Mouse (Mus musculus) heart, embryonic 10.5 days (tissue): ENCODE measurements around the gene Sarnp. TPM values are rescaled to one million over a fixed set of nuclear protein-coding genes. Genes with fewer than 3 reads are reported as not detected.

Experiments used
- DNase-seq: peaks from one replicate; pipeline ENCODE4 v3.0.0-alpha.2; 2017; ENCODE audit warnings: low spot score
- H3K27ac ChIP-seq: fragments of 300-500 bp; sonication (generic); 2 replicates; pipeline ENCODE4 v1.5.1; 2016; ENCODE audit warnings: mild to moderate bottlenecking
- H3K27me3 ChIP-seq: fragments of 300-500 bp; sonication (generic); 2 replicates; pipeline ENCODE4 v1.6.1; 2016; ENCODE audit warnings: mild to moderate bottlenecking; ENCODE audit not compliant: poor library complexity, insufficient read depth, severe bottlenecking
- H3K36me3 ChIP-seq: fragments of 300-500 bp; sonication (generic); 2 replicates; pipeline ENCODE4 v1.6.1; 2016; ENCODE audit warnings: mild to moderate bottlenecking, moderate library complexity
- H3K4me1 ChIP-seq: fragments of 300-500 bp; sonication (generic); 2 replicates; pipeline ENCODE4 v1.6.1; 2016; ENCODE audit warnings: mild to moderate bottlenecking
- H3K4me3 ChIP-seq: fragments of 300-500 bp; sonication (generic); 2 replicates; pipeline ENCODE4 v1.5.1; 2016; ENCODE audit warnings: mild to moderate bottlenecking, moderate library complexity
- H3K9me3 ChIP-seq: fragments of 300-500 bp; sonication (generic); 2 replicates; pipeline ENCODE4 v1.6.1; 2016; ENCODE audit warnings: mild to moderate bottlenecking, moderate library complexity
- WGBS: fragments of 180-500 bp; shearing (Covaris S2); methylation state at CpG from one replicate; pipeline ENCODE4 v1.1.7; 2016; 5-methylcytosine and 5-hydroxymethylcytosine counted together
- polyA plus RNA-seq: library from polyadenylated mRNA; unstranded; fragments of >200 nt; fragmentation: Nextera tagmentation; extraction: Ambion mirVana; gene quantifications from 2 replicates; pipeline ENCODE4 v1.2.1, GENCODE M21; 2016

The Sarnp gene
- polyA plus RNA-seq, 1 experiment from 2014 or later: 225 TPM

DNA sequence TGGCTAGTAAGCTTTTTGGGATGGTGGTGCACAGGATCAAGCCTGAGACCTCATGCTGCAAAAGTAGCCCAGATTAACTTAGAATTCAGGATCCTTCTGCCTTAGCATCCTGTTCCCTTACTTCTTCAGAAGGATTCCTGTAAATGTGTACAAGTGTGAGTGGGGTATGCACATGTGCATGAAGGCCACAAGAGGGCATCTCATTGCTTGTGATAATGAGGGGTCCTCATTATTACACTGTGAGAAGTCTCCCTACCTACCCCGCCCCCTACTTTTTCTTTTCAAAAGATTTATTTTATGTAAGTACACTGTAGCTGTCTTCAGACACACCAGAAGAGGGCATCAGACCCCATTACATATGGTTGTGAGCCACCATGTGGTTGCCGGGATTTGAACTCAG, 98.4 kb downstream of the Sarnp start:
- Histone ChIP-seq H3K27me3 (no peaks in the 10 kb centered on the region), H3K4me3 (no peak overlapping the region), H3K4me1 (peaks cover 34% of the 10 kb centered on the region), H3K9me3 (no peaks in the 10 kb centered on the region), H3K27ac (no peak overlapping the region), H3K36me3 (peaks cover 67% of the 10 kb centered on the region)
- DNase-seq: no peak
- 92% methylated on average over 2 of the region's 2 CpGs for WGBS

DNA sequence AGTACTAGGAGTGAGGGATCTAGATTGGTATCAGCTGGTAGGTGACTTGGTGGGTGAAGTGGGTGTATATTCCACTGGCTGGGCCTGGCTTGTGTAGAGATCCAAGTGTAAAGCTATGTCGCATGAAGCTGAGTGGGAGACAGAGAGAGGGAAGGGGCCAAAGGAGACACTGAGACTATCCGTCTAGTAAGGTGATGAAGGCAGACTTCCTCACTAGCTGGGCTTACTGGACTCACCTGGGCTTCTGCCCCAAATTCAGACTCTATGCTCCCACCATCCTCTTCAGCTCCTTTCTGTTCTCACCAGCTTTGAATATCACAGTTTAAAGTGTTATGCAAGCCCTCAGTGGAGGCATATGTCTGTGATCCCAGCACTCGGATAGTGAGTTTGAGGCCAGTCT, 99.5 kb downstream of the Sarnp start:
- Histone ChIP-seq H3K4me3 (no peak overlapping the region), H3K36me3 (peaks cover 60% of the 10 kb centered on the region), H3K9me3 (no peaks in the 10 kb centered on the region), H3K4me1 (peaks cover 33% of the 10 kb centered on the region), H3K27ac (no peak overlapping the region), H3K27me3 (no peaks in the 10 kb centered on the region)
- no peak for DNase-seq
- 85% methylated on average over 3 of the region's 3 CpGs for WGBS

DNA sequence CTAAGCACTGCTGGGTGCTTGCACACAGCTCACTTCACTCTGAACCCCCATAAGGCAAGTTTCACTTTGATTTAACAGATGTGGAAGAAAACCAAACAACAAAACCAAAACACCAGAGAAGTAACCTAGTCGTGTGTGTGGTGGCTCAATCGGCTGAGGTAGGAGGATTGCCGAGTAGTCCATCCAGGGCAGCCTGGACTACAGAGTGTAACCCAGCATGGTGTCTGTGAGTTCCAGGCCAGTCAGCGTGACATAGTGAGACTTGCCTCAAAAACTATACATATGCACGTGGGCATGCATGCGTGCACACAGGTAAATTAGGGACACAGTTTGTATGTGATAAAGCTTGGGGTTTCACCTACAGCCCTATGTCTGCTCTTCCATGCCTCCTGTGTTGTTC, 100.3 kb downstream of the Sarnp start:
- peaks cover 37% of the 10 kb centered on the region for H3K4me1 ChIP-seq
- no peaks in the 10 kb centered on the region for H3K9me3 ChIP-seq
- H3K36me3 ChIP-seq: peaks cover 53% of the 10 kb centered on the region
- no peaks in the 10 kb centered on the region for H3K27me3 ChIP-seq
- WGBS: 89% methylated on average over 6 of the region's 6 CpGs
- DNase-seq: no peak
- no peak overlapping the region for H3K27ac ChIP-seq
- no peak overlapping the region for H3K4me3 ChIP-seq

DNA sequence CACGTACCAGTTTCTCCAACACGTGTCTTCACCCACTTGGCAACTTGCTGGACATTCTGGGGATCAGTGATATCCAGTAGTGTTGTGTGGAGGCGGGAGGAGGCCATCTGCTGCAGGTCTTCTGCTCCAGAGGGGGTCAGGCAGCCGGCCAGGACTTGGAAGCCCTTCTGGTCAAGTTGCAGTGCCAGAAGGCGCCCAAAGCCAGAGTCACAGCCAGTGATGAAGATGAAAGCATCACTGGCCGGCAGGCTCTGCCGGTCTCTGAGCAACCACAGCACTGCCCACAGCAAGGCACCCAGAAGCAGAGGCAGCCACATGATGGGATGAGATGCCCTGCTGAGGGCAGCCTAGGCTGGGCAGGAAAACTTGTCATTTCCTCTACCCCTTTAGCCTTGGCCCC, 101.1 kb downstream of the Sarnp start:
- H3K9me3 ChIP-seq: no peaks in the 10 kb centered on the region
- H3K4me1 ChIP-seq: peaks cover 36% of the 10 kb centered on the region
- H3K27me3 ChIP-seq: no peaks in the 10 kb centered on the region
- no peak for DNase-seq
- no peak overlapping the region for H3K4me3 ChIP-seq
- H3K36me3 ChIP-seq: peaks cover 44% of the 10 kb centered on the region
- H3K27ac ChIP-seq: no peak overlapping the region
- WGBS: 79% methylated on average over 7 of the region's 7 CpGs

DNA sequence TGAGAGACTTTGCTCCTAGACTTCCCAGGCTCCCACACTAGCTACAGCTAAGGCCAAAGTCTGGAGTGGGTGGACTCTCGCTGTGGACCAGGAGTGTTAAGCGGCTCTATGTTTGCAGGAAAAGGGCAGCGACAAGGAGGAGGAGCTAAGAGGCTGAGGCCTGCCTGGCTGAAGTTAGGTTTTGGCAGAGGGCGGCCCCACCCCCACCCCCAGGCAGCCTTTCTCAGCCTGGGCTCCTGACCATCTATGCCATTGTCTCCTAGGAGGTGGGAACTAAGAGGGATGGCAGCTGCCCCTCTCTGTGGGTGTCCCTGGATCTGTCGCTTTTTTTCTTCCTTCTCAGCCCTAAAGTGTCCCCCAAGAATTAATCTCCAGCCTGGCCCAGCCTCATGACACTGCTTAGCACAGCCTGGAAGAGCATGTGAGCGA, 102.1 kb downstream of the Sarnp start:
- Histone ChIP-seq H3K4me3 (no peak overlapping the region), H3K9me3 (no peaks in the 10 kb centered on the region), H3K36me3 (peaks cover 35% of the 10 kb centered on the region), H3K4me1 (peaks cover 42% of the 10 kb centered on the region), H3K27ac (no peak overlapping the region), H3K27me3 (no peaks in the 10 kb centered on the region)
- WGBS: 29% methylated on average over 6 of the region's 6 CpGs
- DNase-seq: no peak

DNA sequence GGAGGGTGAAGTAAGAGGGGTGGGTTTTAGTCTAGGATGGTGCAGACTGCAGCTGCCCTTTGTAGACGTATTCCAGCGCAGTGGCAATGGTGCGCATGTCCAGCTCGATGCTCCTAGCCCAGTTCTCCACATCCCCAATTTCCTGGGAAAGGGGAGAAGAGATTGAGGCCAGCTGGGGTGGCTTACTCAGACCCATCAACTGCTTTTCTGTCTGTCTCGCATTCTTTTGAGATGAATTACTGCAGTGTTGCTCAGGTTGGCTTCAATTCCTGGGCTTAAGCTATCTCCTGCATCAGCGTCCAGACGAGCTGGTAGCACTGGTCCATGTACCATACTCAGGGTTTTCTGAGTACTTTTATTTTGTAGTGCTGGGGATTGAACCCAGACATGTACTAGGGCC, 102.8 kb downstream of the Sarnp start:
- H3K36me3 ChIP-seq: peaks cover 28% of the 10 kb centered on the region
- no peak for DNase-seq
- no peak overlapping the region for H3K27ac ChIP-seq
- H3K4me1 ChIP-seq: peaks cover 42% of the 10 kb centered on the region
- no peak overlapping the region for H3K4me3 ChIP-seq
- H3K27me3 ChIP-seq: no peaks in the 10 kb centered on the region
- 80% methylated on average over 7 of the region's 7 CpGs for WGBS
- no peaks in the 10 kb centered on the region for H3K9me3 ChIP-seq

DNA sequence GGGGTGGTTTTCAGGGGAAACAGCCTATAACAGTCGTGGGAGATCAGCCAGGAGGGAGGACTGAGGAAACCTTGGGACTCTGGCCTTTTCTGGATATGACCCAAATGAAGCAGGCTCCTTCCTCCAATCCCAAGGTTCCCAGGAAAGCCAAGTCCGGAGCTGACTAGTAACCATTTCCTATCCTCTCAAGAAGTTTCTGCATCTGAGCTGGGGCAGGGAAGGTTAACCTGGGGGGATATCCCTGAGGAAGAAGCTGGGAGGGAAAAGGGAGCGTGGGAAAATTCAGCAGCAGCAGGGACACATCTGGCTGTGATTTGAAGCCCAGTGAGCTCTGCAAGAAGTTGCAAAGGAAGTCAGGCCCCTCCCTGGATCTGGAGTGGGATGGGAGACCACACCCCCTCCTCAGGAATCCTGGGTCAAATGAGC, 103.6 kb downstream of the Sarnp start:
- WGBS: 65% methylated on average over 3 of the region's 3 CpGs
- Histone ChIP-seq H3K4me3 (no peak overlapping the region), H3K27ac (no peak overlapping the region), H3K27me3 (no peaks in the 10 kb centered on the region), H3K36me3 (peaks cover 24% of the 10 kb centered on the region), H3K4me1 (peaks cover 42% of the 10 kb centered on the region), H3K9me3 (no peaks in the 10 kb centered on the region)
- DNase-seq: no peak

DNA sequence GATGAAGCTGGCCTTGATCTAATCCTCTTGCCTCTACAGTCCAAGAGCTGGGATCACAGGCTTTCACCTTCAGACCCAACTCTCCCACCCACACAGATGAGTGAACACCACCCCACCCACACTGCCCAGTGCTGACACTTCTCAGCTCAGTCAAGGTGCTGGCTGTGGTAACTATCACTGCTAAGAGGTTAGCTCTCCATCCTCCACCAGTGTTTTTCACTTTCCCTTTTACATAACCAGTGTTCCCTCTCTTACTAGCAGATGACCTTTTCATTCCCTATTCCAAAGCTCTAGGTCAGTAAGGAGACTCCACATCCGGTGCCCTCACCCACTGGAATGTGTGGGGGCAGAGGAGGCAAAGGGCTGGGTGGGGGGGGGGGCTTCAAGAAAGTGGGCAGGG, 104.1 kb downstream of the Sarnp start:
- Histone ChIP-seq H3K27ac (no peak overlapping the region), H3K9me3 (no peaks in the 10 kb centered on the region), H3K4me1 (peaks cover 42% of the 10 kb centered on the region), H3K4me3 (no peak overlapping the region), H3K27me3 (no peaks in the 10 kb centered on the region), H3K36me3 (peaks cover 21% of the 10 kb centered on the region)
- DNase-seq: no peak
- 68% methylated on average over 1 of the region's 1 CpGs for WGBS

DNA sequence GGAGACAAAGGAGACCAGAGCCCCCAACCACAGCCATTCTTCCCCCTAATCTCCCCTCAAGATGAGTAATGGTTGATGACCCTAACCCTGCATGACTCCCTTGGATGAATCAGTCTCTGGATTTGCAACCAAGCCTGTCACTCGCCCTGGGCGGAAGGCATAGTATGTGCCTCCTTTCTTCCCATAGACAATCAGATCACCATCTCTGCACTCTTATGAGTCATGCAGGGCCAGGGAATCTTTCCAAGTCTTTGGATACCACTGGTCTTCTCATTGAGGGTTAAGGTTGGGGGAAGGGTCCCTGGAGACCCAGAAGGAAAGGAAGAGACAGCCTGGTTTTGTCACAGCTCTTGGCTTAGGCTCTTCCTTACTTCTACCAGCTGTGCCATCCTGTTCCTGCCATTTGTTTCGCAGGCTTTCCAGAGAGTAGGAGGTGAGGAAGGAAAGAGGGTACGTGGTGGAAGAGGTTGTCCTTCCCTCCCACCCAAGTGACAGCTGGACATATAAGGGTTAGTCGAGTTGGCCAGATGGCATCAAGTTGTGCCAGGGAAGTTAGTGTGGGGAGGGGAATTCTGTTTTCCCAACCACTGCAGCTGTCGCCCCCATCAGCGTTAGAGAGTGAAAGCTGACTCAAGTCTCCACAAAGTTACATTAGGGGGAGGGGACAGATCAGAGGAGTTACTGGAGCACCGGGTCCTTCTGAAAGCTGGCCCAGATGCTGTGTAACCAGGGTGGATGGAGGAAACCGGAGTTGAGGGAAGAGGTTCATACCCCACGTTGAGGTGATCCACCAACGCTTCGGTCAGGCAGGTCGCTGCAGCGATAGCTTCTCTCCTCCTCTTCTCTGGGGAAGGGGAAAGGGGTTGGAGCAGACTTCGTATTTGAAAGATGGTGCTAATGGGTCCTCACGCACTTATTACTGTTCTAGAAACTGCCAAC, 105.0 kb downstream of the Sarnp start:
- WGBS: 67% methylated on average over 16 of the region's 16 CpGs
- Histone ChIP-seq H3K4me3 (peak overlapping the region; percentile 87), H3K9me3 (no peaks in the 10 kb centered on the region), H3K36me3 (peaks cover 12% of the 10 kb centered on the region), H3K27me3 (no peaks in the 10 kb centered on the region), H3K27ac (peak overlapping the region; percentile 91), H3K4me1 (peaks cover 42% of the 10 kb centered on the region)
- no peak for DNase-seq

DNA sequence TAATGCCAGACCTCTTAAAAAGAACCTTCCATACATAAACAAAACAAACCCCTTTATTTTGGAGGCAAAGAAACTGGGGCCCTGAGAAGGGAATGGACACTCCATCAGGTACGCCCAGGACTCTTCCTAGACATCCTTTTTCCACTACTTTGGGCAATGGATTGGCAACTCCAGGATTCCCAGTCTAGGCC, 105.6 kb downstream of the Sarnp start, which contains the start of gene Rdh5:
Gene Rdh5 (minus strand): TSS at position 67 of the 191 bp plus-strand sequence.
- no peaks in the 10 kb centered on the region for H3K9me3 ChIP-seq
- peak within 1 kb of the TSS; percentile 87 for H3K4me3 ChIP-seq
- 6% methylated on average over 1 of the region's 1 CpGs for WGBS
- H3K27ac ChIP-seq: peak within 1 kb of the TSS; percentile 91
- 0 out of 2 replicates have a peak, but pooled peaks cover 5% of the 10 kb centered on the region for H3K27me3 ChIP-seq
- peaks cover 42% of the 10 kb centered on the region for H3K4me1 ChIP-seq
- peaks cover 7% of the 10 kb centered on the region; the same call in 1 of the 2 replicates for H3K36me3 ChIP-seq
- no peak for DNase-seq

DNA sequence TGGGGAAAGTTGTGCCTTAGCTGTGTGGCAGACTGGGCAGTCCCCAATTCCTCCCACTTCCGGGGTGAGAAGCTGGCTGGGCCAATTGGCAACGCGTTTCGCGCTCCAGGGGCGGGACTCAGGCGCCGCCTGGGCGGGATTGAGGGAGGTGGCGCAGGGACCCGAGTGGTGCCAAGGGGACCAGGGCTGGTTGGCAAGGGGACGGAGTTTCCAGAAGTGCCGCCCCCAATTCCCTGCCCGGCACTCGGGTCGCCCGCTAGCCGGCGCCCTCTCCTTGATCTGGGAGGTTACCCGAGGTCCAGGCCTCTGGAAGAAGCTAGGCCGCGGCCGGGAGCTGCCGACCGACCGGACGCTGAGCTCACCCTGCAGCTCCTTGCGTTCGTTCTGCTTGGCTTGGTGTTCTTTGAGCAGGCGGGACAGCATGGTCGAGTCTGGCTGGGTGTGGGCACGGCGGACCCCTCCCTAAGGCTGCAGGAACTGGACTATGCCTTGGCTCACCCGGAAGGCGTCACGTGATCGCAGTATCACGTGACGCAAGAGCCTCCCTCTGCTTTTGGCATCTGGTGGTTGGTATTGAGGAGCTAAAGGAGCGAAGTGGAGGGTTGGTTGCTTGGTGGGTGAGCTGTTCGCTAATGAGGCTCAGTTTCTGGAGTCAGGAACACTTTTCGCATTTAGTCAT, 106.0 kb downstream of the Sarnp start:
- no peaks in the 10 kb centered on the region for H3K9me3 ChIP-seq
- under 1% methylated on average over 42 of the region's 42 CpGs for WGBS
- peaks cover 42% of the 10 kb centered on the region for H3K4me1 ChIP-seq
- peak; percentile 96 for DNase-seq
- H3K4me3 ChIP-seq: peak overlapping the region; percentile 87
- peak overlapping the region; percentile 91 for H3K27ac ChIP-seq
- H3K27me3 ChIP-seq: 0 out of 2 replicates have a peak, but pooled peaks cover 10% of the 10 kb centered on the region
- peaks cover 2% of the 10 kb centered on the region; the same call in 1 of the 2 replicates for H3K36me3 ChIP-seq

DNA sequence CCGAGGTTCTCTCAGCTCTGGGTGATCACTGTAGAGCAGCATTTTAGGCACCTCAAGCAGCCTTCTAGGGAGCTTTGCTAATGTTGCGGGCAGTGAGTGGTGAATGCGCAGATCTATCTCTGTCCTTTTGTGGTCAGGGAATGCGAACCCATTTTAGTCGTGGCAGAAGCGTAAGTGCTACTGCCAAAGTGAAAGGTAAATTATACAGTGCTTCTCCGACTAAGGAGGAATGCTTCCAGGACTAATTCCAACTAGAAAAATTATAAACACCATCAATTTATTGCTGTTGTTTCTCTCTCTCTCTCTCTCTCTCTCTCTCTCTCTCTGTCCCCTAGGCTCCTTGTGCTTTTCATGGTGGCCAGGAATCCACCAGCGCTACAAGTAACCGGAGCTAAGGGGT, 106.8 kb downstream of the Sarnp start, which contains the start of gene Bloc1s1:
Gene Bloc1s1 (minus strand): TSS at position 101 of the 400 bp plus-strand sequence.
- no peaks in the 10 kb centered on the region for H3K9me3 ChIP-seq
- H3K36me3 ChIP-seq: no peaks in the 10 kb centered on the region
- peaks cover 14% of the 10 kb centered on the region for H3K27me3 ChIP-seq
- WGBS: 66% methylated on average over 9 of the region's 9 CpGs
- H3K4me3 ChIP-seq: peak within 1 kb of the TSS; percentile 87
- DNase-seq: no peak
- peak within 1 kb of the TSS; percentile 91 for H3K27ac ChIP-seq
- H3K4me1 ChIP-seq: peaks cover 42% of the 10 kb centered on the region
